Mouse (Mus musculus) CD4-positive naive resting alpha-beta T cell, adult 57 days (primary cell): ENCODE data around the gene Vps26b. TPM values are rescaled to one million over a fixed set of nuclear protein-coding genes. Genes with fewer than 3 reads are reported as not detected.

Experiments
- total RNA-seq: library from RNA; stranded (reverse); gene quantifications from one replicate; pipeline ENCODE4 v1.2.4, GENCODE M21; 2023

Gene Vps26b
- 46.6 TPM for total RNA-seq

DNA sequence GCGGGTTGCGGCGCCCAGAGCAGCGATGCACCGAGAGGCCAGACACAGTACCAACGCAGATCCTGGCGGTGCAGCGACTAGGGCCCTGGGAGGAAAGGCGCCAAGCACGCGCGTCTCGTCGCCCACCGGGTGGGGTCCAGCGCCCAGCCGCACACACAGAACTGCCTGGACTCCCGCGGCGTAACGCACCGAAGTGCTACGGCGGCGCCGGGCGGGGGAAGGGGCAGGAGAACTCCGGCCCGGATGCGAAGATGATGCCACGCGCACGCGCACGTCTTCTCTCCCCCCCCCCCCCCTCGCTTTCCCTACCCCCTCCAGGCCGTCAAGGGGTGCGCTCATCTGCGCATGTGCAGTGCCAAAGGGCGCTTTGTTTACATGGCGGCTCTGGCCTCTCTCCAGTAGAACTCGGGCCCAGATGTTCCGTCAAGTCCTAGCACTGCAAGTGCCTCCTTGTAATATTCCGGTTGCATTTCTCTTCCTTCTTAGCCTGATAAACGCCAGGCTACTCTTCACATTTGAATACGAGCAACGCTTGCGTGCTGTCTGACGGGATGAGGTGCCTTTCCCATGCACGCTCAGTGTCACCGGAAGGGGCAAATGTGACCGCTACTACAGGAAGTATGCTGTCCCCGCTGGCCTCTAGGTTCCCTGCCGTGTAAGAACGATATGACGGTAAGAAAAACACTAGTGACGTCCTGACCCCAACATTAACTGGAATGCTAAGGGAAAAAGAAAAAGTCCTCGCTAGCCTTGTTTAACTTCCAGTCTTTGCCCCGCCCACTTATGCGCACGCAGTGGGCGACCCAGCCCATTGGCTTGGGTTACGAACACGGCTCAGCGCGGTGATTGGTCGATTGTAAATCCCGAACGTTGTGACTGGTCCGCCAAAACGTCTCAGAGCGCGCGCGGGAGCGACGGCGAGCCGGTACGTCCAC is at the start of gene Vps26b, which contains the start of gene Ncapd3:
Gene Vps26b (minus strand): TSS at position 238 of the 935 bp plus-strand sequence.
Gene Ncapd3 (plus strand): TSS at position 348 of the 935 bp plus-strand sequence.

DNA sequence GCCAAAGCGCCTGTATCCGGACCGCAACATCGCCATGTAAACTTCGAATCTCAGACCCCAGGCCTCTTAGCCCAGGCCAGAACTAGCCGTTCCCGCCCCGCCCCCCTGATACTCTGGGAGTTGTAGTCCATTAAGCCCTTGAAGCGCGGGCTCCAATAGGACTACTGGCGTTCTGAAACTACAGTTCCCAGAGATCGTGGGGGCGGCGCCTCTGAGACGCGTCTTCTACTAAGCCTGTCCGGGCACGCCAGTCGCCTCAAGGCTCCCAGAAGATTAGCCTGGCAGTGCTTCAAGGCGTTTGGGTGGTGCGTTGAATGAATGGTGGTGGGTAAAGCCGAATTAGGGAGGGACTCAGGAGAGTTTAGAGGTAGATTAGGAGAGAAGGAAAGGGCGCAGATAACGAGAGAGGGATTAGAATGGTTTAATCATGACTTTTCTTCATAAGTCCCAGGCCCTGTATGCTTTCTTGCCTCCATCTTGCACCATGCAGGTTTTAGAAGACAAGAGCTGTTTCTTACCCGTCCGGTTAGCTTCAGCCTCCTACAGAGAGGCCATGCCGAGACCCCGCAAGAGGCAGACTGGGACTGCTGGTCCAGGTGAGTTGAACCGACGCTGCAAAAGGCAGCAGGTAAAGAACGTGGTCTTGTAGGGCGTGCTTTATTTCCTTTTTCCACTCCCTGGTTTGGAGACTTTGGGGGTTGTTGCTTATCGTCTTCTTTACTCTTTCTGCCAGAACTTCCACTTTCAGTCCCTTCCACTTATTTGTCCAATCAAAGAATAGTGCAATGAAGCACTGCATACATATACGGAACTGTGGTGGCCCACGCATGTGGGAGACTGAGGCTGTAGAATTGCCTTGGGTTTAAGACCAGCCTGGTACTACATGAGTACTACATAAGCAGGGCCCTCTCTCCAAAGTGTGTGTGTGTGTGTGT is 30.1 kb downstream of the Vps26b start, which contains the start of the genes Acad8 and Thyn1:
Gene Acad8 (minus strand): TSS at position 106 of the 935 bp plus-strand sequence.
Gene Thyn1 (plus strand): TSS at position 250 of the 935 bp plus-strand sequence.

Other genes starting within 250 kb of the Vps26b start
- not detected for gene Glb1l2, start 223.6 kb downstream of the Vps26b start, total RNA-seq
- not detected for gene Glb1l3, start 169.2 kb downstream of the Vps26b start, total RNA-seq
- gene Gm1110, start 107.0 kb downstream of the Vps26b start, total RNA-seq = not detected
- 24.9 TPM for gene Acad8, start 30.5 kb downstream of the Vps26b start, total RNA-seq
- 22.6 TPM for gene Thyn1, start 30.4 kb downstream of the Vps26b start, total RNA-seq
- gene Ncapd3, start 110 bp upstream of the Vps26b start, total RNA-seq = 69.0 TPM
- gene Jam3, start 125.4 kb upstream of the Vps26b start, total RNA-seq = not detected